Mouse (Mus musculus) hematopoietic stem cell, adult 5-6 weeks (primary cell): ENCODE results near the gene Rnf216. TPM values are rescaled to one million over a fixed set of nuclear protein-coding genes. Genes with fewer than 3 reads are reported as not detected.
A peak's percentile ranks its signal among the peaks of the same experiment; 100 is the strongest.

Experiments used
- ATAC-seq, 2 experiments: fragments of 125-278 bp in 1 of 2; replicated peaks in 1 of 2; 2 replicates each; pipeline ENCODE4 v1.8.0; 2016 to 2017; ENCODE audit warnings: inconsistent platforms in 2 of 2, mild to moderate bottlenecking in 2 of 2, moderate number of reproducible peaks in 2 of 2, low read depth in 1 of 2, moderate TSS enrichment in 1 of 2; ENCODE audit not compliant: low FRiP score in 2 of 2, poor library complexity in 2 of 2, severe bottlenecking in 2 of 2, insufficient read depth in 1 of 2, low TSS enrichment in 1 of 2
- total RNA-seq: library from RNA; stranded (forward); fragments of 172-1452, 232-1000 nt; gene quantifications from 2 replicates; pipeline ENCODE4 v1.2.3, GENCODE M21; 2017

Gene Rnf216
- total RNA-seq, 1 experiment from 2014 or later, result 59.8 TPM

DNA sequence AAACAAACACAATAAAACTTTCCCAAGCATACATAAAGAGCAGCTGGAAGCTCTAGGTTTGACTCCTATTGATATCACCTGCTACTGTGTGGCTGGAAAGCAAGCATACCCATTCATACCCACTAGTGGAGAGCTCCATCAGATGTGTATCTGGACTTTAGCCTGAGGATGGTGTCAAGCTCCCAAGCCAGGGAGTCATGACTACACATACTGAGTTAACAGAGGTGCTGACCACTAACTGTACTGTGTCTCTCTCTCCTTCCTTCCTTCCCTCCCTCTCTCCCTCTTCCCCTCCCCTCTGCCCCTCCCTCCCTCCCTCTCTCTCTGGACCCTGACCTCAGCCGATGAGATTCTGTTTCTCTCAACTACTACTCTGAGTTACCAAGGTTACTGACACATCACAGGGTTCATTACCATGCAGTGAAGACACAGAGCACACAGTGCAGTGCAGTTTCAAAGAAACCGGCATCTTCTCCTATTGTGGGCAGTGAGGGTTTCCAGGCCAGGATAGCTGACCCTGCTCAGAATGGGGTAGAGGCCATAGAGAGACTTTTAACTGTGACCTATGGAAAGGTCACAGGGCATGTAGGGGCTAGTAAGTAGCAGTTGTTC lies 51.9 kb downstream of the Rnf216 start:
- no peak for ATAC-seq

DNA sequence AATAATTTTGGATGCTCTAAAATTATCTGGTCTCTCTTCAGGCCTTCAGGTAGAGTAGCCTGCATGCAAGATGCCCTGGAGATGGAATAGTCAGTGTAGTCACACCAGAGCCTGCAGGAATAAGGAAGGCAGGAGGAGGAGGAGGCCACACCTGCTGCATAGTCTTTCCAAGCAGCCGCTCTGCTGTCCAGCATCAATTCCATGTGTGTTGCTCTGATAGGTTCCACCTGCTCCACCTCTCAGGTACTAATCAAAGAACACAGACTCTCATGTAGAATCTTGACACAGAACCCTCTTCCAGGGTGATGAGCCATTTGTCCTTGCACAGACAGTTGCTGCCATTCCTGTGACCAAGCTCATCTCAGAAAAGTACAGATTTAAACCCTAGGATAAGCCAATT lies 52.8 kb downstream of the Rnf216 start:
- no peak for ATAC-seq

DNA sequence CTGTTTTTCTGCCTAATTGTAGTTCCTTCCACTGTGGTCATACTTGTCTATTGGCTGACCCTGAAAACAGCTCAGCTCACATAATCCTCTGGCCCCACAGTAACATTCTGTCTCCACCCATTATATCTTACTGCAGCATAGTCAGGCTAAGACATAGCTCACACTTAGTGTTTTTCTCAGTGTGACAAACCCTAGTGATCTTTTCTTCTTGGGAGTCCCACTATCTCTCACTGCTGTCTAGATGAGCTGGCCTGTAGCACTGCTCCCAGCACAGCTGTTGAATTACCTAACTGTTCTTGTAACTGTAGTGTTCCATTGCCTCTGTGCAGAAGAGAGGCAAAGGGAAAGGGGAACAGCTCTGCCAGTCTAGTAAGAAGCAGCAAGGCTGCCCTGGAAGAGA lies 53.6 kb downstream of the Rnf216 start:
- no peak for ATAC-seq

DNA sequence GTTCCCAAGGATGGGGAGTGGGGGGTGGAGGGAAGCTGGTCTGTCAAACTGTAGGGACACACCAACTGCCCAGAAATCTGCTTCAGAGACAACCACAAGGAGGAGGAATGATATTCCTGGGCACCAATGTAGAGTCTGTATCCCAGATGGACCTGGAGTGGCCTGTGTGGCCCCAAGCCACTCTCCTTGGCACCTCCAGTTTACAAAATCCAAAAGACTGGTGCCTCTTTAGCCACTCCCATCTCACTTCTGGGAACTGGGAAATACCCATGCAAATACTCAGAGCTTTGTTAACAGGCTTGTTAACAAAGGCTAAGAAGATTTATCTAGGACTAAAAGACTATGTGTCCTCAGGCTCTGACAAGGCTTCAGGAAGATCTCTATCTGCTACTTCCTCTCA lies 54.1 kb downstream of the Rnf216 start:
- no peak for ATAC-seq

DNA sequence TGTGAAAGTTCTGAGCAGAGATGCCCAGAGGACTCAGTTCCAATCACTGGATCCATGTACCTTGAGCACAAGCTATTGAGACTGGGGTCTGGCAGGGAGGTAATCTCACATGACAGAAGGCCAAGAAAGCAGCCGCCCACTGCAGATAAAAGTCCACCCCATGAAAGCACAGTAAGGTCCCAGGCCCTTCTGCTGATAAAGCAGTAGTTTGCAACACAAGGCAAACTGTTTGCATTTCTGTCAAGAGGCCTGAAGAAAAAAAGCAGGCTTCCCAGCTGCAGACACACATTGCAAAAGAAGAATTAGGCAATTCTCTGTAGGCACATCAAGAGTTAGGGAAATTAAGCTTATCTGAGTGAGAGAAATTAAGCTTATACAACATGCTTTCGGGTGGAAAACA lies 54.6 kb downstream of the Rnf216 start:
- ATAC-seq, result peak in 1 of 2 experiments; percentile 26; a peak in 1 of 4 replicates

DNA sequence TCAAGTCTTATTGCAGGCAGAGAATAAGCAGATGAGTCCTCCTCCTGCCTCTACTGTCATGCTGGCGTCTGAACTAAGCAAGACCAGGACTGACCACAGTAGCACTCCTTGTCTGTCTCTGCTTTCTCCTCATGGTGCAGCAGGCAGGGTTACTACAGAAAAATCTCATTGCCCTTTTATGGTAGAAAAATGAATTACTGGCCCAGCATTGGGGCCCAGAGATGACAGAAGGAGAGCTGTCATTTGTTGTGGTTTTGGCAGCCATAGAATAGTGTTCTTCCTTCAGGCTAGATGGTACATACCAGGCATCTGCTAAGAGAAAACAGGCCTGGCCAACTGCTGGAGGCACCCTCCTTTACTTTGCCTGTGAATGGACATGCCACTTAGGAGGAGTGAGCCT lies 55.0 kb downstream of the Rnf216 start:
- ATAC-seq, result no peak

DNA sequence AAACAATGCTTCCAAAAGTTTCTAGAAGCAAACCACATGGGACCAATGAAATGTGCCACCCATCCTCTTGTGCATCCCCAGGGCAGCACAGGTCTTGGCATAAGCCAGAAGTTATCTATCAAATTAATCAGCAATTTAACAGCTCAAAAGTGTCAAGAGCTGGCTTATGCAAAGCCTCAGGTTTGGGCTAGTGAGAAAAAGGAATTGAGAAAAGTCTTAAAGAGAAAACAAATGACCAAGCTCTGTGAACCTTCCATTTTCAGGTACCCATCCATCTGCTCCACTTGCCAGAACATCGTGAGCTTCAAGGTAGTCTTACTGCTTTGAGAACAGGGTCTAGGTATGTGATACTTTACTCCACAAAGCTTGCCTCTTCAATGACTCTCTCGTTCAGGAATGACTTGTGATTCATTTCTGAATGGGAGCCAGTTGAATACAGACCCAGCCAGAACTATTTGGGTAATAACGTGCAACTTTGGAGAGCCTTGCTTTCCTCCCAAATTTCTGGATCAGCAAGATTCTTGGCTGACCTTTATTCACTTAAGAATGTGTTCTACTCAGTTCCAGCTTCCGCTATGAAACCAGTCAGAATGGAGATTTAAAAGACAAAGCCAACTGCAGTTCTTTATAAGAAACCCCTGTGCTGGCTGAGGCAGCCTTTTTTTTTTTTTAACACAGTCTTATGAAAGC lies 56.5 kb downstream of the Rnf216 start:
- ATAC-seq, result no peak

DNA sequence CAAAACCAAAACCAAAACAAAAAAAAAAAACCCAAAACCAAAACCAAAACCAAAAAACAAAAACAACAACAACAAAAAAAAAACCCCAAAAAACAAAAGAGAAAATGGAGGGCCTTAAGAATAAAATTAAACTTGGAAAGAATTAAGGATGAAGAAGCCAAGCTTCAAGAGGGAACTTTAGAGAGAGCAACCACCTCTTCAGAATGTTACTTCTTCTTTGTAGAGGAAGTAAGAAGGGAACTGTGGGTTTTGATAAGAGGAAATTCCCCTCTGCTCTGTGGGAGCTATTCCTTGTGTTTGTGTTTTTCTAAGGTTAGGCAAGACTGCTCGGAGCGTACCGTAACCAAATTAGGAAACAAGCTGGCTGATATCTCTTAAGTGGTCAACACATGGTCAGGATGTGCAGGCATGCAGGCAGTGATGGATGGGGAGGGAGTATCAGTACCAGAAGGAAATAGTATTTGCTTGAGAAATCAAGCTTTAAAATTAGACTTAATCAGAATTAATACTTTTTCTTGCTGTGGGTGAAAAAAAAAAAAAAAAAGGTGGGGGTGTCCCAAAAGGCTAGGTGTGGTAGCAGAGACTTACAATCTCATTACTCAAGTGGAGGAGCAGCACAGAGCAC lies 57.2 kb downstream of the Rnf216 start:
- peak; percentile 79 to 92 for ATAC-seq

DNA sequence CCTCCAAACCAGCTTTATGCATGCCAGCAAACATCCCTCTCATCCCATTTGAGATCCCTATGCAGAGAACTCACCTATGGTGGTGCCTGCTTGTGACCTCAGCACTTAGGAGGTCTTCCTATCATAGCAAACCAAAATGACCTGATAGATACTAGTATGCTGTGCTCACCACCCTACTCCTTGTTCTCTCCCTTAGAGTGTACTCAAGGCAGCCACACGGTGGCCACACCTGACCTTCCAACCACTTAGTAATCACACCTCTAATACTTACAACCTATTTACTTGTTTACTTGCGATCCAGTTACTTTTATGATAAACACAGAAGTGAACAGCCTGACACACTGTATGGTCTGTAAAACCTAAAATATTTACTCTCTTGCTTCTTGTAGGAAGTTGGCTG lies 58.1 kb downstream of the Rnf216 start:
- ATAC-seq, result no peak

DNA sequence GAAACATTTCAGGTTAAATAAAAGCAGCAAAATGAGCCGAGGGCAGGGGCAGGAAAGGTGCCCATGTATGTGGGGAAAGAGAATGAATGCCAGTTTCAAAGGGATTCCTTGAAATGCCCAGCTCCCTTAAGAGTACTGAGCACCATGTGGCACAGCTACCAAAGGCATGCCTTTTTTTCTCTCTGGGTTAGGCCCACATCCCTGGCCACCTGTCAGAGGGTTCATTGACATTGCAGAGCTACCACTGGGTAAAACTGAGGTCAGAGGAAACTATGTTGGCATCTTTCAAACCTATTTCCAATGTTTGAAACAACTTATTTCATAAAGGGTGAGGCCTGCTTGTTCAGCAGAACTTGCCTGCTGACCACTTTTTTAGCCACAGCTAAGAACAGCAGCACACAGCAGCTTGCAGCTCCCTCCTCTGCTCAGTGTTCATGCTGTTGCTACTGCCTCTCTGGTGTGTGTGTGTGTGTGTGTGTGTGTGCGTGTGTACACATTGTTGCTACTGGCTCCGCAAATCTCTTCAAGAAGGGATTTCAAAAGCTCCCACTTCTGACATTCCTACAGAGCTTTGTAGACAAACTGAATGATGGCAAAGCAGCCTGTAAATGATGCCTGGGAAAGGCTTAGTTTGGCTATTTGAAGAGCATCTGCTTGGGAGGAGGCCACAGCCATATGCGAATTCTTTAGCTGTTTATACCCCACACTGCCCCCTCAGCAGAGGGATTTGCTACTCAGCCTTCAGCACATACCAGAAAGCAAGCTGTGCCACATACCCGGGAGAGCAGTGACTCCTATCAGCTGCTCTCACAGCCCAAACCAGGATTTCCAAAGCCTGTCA lies 59.4 kb downstream of the Rnf216 start:
- ATAC-seq, result no peak

DNA sequence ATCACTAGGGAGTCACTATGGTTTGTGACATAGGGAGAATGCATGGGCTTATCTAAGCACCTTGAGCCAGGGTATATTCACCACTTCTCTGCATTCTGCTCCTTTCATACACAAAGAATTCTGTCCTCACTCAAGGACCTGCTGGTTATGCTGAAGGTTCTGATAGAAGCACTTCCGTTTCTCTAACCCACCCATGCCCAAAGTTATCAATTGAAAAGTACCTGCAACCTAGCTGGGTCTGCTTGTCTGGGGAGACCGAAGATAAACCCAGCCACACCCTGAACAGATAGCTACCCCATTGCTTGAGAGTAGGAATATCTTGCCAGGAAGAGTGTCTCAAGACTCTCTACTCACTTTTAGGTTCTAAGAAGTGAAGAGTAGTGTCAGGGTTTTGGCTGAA lies 60.1 kb downstream of the Rnf216 start:
- no peak for ATAC-seq

DNA sequence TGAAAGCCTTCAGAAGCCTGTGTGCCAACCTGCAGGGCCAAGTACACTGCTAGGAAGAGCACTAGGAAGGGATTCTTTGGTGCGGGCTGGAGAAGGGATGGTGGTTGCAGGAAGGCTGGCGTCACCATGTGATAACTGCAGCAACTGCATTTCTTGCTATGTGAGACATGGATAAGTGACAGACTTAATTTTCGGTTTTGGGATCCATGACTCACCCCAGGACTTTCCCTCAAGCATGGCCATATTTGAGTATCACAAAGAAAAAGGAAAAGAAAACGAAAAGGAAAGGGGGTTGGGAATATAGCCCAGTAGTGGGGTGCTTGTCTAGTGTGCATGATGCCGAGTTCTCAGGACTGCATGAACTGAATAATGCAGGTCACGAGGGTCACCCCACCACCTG lies 60.9 kb downstream of the Rnf216 start:
- no peak for ATAC-seq

DNA sequence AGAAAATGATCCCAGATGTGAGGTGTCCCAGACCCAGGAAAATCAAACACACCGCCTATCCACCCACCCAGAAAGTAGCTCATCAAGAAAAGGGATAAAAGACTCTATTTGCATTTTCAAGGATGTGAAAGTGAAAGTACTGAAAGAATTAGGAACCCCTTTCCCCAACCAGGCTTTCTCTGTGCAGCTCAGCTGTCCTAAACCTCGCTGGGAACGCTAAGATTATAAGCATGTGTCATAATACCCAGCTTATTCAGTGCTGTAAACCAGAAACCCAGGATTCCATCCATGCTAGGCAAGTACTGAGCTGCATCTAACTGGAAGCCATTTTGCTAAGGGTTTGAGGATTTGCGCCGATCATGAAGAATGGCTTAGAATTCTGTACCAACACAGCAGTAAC lies 62.5 kb downstream of the Rnf216 start:
- peak in 1 of 2 experiments; percentile 41; a peak in 1 of 4 replicates for ATAC-seq

DNA sequence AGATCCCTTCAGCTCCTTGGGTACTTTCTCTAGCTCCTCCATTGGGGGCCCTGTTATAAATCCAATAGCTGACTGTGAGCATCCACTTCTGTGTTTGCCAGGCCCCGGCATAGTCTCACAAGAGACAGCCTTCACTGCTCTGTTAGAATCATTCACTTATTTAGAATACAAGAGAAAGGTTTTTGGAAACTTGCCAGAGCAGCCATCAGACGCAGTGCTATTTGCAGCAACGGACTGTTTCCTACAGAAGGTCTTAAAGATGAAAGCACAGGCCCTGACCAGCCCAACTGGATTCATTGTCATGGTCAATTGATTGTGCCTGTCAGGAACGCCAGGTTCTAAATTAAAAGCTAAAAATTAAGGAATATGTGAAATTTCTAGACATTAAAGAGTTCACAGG lies 63.0 kb downstream of the Rnf216 start:
- ATAC-seq, result no peak

DNA sequence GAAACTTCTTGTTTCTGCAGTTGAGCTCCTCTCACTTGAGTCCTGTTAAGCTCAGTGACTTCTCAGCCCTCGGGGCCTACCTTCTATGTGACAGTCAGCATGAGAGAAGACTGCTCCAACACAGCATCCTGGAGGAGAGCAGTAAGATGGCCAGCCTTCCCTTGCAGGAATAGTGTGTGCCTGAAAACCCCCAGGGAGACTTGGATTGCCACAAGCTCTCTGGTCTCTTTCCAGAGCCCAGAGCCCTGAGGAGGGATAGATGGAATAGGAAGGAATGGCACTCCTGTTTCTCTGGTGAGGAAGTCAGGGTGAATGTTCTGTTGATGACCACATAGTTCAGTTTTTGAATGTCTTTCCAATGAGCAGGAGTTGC lies 63.8 kb downstream of the Rnf216 start:
- no peak for ATAC-seq

DNA sequence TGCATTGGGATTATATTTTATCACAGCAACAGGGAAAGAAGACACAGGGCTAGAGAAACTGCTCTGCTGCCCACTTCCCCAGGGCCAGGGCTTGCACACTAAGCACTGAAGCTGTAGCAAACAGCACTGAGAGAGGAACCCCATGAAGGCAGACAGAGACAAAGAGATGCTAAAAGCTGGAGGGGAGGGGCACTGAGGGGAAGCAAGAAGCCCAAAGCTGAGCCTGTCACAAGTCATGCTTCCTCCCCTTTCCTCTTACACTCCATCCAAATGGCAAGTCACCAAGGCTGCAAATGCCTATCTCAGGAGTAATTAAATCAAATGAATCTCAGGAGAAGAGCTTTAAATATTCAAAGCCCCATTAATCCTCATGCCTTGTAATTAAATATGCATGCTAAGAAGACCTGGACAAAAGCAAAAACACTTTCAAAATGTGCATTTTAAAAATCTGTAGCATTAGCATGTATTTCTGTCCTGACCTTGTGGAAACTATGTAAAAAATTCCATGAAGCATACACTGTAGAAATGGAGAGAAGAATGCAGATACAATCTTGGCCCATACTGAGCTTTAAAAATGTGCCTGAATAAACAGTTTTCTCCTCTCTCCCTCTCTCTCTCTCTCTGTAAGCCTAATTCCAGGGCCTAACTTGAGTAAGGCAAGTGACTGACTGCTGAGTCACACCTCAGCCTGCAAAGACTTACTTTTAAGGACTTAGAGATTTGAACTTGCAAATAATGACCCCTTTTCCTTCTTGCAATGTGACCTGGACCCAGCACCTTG lies 64.4 kb downstream of the Rnf216 start:
- no peak for ATAC-seq

DNA sequence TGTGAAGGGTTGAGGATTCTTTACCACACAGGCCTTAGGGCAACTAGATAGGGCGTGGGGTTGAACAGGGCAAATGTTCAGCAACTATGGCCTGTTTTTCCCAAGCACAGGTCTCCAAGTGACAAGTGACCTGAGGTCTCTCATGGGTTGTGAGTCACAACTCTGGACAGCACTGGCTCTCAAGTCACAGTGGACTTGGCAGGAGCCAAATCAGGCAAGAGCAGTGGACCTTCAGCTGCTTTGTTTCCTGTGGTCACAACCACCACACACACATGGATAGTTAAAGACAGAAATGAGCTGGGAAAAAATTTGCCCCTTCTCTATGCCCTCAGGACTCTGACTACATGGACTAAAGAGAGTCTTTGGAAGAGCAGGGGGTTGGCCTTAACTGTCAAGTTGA lies 65.2 kb downstream of the Rnf216 start:
- ATAC-seq, result no peak
